Mouse (Mus musculus): ENCODE results near the gene Nr0b2.

- no peak for TF ChIP-seq CTCF (IDR thresholded peaks at IDR 0.05; ENCODE audit: low read depth, low read length)
- no peak for TF ChIP-seq GATA1 (IDR thresholded peaks at IDR 0.05; ENCODE audit: borderline replicate concordance, low read length)
- TF ChIP-seq TAL1 (conservative IDR thresholded peaks at IDR 0.05; ENCODE audit: low read depth, low read length) = no peak
Measured at GRCm38 (mm10) chr4:133518601-133519368, 34.4 kb upstream of the Nr0b2 start, which contains the start of gene Kdf1.
